Mouse (Mus musculus): ENCODE results near the gene Usp17lb. TPM values are rescaled to one million over a fixed set of nuclear protein-coding genes. Genes with fewer than 3 reads are reported as not detected.
"Not testable (repeated sequence)": the region's sequence is repeated elsewhere in the genome, so short reads cannot be mapped to it uniquely, and the experiment has no call there.

Usp17lb gene
- not detected in 2 replicates for polyA plus RNA-seq (2012; rRNA removed)

DNA sequence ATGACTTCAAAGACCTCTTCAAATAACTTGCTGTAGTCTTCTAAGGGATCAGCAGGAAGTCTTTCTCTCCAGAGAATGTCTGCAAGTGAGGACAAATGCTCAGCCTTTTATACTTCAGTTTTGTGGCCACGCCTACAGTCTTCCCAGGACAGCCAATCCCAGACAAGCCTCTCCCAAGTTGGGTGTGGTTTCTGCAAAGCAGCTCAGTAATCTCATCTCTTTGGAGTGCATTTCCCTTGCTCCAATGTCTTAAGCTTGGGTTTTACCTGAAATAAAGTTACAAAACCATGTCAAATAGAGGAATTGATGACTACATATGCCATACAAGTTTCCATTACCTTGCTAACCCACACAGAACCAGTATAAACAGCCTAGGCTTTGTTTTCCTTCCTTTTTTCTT, at the start of gene Usp17lb:
TSS of gene Usp17lb (minus strand) at position 101 of the 400 bp plus-strand sequence.
- TF ChIP-seq CTCF (IDR thresholded peaks at IDR 0.05; ENCODE audit: borderline replicate concordance, extremely low read depth, insufficient read depth, insufficient read length) = no peak
- TF ChIP-seq POLR2A (IDR thresholded peaks at IDR 0.05; ENCODE audit: borderline replicate concordance, extremely low read depth, insufficient read depth, insufficient read length, poor library complexity, severe bottlenecking) = no peak
- DNase-seq (ENCODE audit: low read depth) = no peak

DNA sequence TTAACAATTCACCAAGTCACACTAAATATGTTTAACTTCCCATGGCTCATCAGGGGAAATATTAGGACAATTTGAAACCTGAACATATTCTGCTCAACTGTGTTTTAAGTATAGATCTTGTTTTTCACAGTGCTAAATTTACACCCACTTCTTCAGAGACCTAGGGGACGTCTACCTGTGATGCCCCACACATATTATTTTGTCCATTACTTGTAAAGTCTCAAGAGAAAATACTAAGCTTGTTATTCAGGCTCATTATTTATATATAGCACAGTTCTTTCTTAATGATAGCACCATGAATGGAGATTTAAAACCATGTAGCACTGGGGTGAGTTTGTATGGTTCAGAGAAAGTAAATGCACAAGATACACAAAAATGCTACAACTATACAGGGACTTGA, 35.3 kb upstream of the Usp17lb start, which contains the start of gene Olfr665:
TSS of gene Olfr665 (plus strand) at position 301 of the 400 bp plus-strand sequence.
- TF ChIP-seq CTCF (IDR thresholded peaks at IDR 0.05; ENCODE audit: borderline replicate concordance, extremely low read depth, insufficient read depth, insufficient read length) (no peak), POLR2A (IDR thresholded peaks at IDR 0.05; ENCODE audit: borderline replicate concordance, extremely low read depth, insufficient read depth, insufficient read length, poor library complexity, severe bottlenecking) (no peak)

DNA sequence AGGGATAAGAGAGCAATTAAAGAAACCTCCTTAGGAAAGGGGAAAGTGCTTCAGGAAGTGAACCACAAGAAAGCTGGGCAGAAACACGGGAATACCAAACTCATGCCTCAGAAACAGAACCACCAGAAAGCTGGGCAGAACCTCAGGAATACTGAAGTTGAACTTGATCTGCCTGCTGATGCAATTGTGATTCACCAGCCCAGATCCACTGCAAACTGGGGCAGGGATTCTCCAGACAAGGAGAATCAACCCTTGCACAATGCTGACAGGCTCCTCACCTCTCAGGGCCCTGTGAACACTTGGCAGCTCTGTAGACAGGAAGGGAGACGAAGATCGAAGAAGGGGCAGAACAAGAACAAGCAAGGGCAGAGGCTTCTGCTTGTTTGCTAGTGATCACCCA, 19.0 kb upstream of the Usp17lb start:
- TF ChIP-seq POLR2A (IDR thresholded peaks at IDR 0.05; ENCODE audit: borderline replicate concordance, extremely low read depth, insufficient read depth, insufficient read length, poor library complexity, severe bottlenecking) (no peak), CTCF (IDR thresholded peaks at IDR 0.05; ENCODE audit: borderline replicate concordance, extremely low read depth, insufficient read depth, insufficient read length) (no peak)

More for the DNA sequence above, 35.3 kb upstream of the Usp17lb start, which contains the start of gene Olfr665:
- no peak for DNase-seq (ENCODE audit: low read depth)

DNA sequence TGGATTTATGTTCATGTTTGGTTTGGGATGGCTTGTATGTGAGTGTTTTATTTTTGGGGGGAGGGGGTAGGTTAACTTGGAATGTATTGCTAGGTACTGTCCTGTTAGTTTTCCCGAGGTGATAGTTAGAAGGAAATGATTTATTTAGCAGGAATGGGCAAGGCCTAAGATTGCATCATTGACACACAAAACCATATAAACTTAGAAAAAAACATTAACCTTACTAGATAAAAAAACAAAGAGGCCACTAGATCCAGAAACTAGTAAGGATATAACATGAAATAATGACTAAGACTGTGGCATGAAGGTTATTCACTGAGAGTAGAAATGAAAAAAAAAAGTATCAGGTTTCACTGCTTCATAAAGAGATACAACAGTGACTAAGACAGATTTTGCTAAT, 15.3 kb upstream of the Usp17lb start:
- no peak for DNase-seq (ENCODE audit: low read depth)
- TF ChIP-seq POLR2A (IDR thresholded peaks at IDR 0.05; ENCODE audit: borderline replicate concordance, extremely low read depth, insufficient read depth, insufficient read length, poor library complexity, severe bottlenecking) (no peak), CTCF (IDR thresholded peaks at IDR 0.05; ENCODE audit: borderline replicate concordance, extremely low read depth, insufficient read depth, insufficient read length) (no peak)

More for the DNA sequence above, 19.0 kb upstream of the Usp17lb start:
- no peak for DNase-seq (ENCODE audit: low read depth)

DNA sequence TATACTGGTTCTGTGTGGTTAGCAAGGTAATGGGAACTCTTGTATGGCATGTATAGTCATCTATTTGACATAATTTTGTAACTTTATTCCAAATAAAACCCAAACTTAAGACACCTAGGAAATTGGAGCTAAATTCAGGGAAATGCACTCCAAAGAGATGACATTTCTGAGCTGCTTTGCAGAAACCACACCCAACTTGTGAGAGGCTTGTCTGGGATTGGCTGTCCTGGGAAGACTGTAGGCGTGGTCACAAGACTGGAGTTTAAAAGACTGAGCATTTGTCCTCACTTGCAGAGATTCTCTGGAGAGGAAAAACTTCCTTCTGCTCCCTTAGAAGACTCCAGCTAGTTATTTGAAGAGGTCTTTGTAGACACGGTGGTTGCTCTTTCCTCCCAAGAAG, 14.3 kb upstream of the Usp17lb start, which contains the start of gene Usp17la:
TSS of gene Usp17la (plus strand) at position 301 of the 400 bp plus-strand sequence.
- DNase-seq (ENCODE audit: low read depth) = not testable (repeated sequence)

DNA sequence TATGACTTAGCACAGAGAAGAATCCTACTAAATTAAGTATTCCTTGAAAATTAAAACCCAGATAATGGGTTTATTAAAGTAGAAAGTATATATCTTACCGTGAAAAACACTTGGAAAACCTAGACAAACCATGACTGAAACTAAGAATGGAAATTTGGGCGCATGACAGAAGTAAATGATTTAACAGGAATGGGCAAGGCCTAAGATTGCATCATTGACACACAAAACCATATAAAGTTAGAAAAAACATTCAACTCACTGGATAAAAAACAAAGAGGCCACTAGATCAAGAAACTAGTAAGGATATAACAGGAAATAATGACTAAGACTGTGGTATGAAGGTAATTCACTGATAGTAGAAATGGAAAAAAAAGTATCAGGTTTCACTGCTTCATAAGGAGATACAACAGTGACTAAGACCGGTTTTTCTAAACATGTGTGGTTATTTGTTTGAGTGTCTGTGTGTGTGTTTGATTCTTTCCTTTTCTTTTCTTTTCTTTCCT, 12.9 kb upstream of the Usp17lb start:
- DNase-seq (ENCODE audit: low read depth) = no peak
- TF ChIP-seq POLR2A (IDR thresholded peaks at IDR 0.05; ENCODE audit: borderline replicate concordance, extremely low read depth, insufficient read depth, insufficient read length, poor library complexity, severe bottlenecking) (no peak), CTCF (IDR thresholded peaks at IDR 0.05; ENCODE audit: borderline replicate concordance, extremely low read depth, insufficient read depth, insufficient read length) (no peak)

DNA sequence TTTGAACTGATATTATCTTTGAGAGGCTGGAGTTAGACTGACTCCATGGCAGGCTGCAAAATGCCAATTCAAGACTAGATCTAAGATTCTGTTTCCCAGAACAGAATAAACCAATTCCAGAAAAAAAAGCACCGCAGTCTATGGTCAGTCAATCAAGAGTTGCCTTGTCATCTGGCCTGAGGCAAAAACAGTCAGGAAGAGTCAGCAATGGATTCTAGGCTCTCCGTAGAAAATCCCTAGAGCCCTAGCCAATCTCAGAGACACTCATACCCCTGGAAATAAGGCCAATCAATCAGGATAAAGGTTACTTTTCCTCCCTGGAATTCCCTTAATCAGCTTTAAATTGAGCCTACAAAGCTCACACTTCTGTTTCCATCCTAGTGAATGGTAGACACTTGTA, 9.1 kb upstream of the Usp17lb start:
- not testable (repeated sequence) for DNase-seq (ENCODE audit: low read depth)

DNA sequence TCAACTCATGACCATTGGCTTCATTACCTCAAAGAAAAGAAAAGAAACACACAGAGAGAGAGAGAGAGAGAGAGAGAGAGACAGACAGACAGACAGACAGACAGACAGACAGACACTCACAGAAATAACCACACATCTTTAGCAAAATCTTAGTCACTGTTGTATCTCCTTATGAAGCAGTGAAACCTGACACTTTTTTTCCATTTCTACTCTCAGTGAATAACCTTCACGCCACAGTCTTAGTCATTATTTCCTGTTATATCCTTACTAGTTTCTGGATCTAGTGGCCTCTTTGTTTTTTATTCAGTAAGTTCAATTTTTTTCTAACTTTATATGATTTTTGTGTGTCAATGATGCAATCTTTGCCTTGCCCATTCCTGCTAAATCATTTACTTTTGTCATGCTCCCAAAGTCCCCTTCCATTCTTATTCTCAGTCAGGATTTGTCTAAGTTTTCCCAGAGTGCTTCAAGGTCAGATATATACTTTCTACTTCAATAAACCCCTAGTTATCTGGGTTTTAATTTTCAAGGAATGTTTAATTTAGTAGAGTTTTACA, 1.4 kb upstream of the Usp17lb start:
- DNase-seq (ENCODE audit: low read depth) = no peak
- TF ChIP-seq CTCF (IDR thresholded peaks at IDR 0.05; ENCODE audit: borderline replicate concordance, extremely low read depth, insufficient read depth, insufficient read length) = no peak
- no peak for TF ChIP-seq POLR2A (IDR thresholded peaks at IDR 0.05; ENCODE audit: borderline replicate concordance, extremely low read depth, insufficient read depth, insufficient read length, poor library complexity, severe bottlenecking)

DNA sequence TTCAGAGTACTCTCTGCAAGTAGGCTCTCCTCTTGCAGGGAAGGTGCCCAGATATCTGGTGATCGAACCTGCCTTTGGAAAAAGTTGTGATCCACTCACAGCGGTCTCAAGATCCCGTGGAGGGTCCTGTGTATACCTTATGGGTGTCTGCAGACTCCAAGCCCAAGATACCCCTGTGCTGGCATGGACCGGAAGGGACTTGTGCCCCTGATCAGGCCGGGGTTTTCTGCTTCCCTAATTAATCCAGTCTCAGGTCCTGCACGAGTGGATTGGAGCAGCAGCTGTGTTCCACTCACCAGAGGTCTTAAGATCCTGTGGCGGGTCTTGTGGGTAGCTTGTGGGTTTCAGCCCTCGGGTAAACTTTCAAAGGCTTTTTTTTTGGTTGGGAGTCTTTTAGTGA, 32.1 kb downstream of the Usp17lb start:
- not testable (repeated sequence) for DNase-seq (ENCODE audit: low read depth)

DNA sequence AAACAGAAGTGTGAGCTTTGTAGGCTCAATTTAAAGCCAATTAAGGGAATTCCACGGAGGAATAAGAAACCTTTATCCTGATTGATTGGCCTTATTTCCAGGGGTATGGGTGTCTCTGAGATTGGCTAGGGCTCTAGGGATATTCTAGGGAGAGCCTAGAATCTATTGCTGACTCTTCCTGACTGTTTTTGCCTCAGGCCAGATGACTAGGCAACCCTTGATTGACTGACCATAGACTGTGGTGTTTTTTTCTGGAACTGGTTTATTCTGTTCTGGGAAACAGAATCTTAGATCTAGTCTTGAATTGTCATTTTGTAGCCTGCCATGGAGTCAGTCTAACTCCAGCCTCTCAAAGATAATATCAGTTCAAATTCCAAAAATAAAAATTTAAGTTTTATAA, 51.6 kb downstream of the Usp17lb start:
- TF ChIP-seq POLR2A (IDR thresholded peaks at IDR 0.05; ENCODE audit: borderline replicate concordance, extremely low read depth, insufficient read depth, insufficient read length, poor library complexity, severe bottlenecking) (no peak), CTCF (IDR thresholded peaks at IDR 0.05; ENCODE audit: borderline replicate concordance, extremely low read depth, insufficient read depth, insufficient read length) (no peak)
- DNase-seq (ENCODE audit: low read depth) = no peak

Other genes starting within 250 kb of the Usp17lb start
- gene Olfr655, start 240.8 kb downstream of the Usp17lb start, polyA plus RNA-seq (2012; rRNA removed) = not detected in 2 replicates
- gene Olfr656, start 228.6 kb downstream of the Usp17lb start, polyA plus RNA-seq (2012; rRNA removed) = not detected in 2 replicates
- not detected in 2 replicates for gene Olfr657, start 217.8 kb downstream of the Usp17lb start, polyA plus RNA-seq (2012; rRNA removed)
- 0.04 and 0.08 TPM in 2 replicates for gene Olfr658, start 195.3 kb downstream of the Usp17lb start, polyA plus RNA-seq (2012; rRNA removed)
- gene Olfr659, start 175.8 kb downstream of the Usp17lb start, polyA plus RNA-seq (2012; rRNA removed) = not detected in 2 replicates
- gene Olfr661, start 156.1 kb downstream of the Usp17lb start, polyA plus RNA-seq (2012; rRNA removed) = not detected in 2 replicates
- gene Usp17le, start 65.1 kb downstream of the Usp17lb start, polyA plus RNA-seq (2012; rRNA removed) = not detected in 2 replicates
- not detected in 2 replicates for gene Usp17la, start 14.4 kb upstream of the Usp17lb start, polyA plus RNA-seq (2012; rRNA removed)
- not detected in 2 replicates for gene Olfr665, start 35.4 kb upstream of the Usp17lb start, polyA plus RNA-seq (2012; rRNA removed)
- not detected in 2 replicates for gene Olfr666, start 53.3 kb upstream of the Usp17lb start, polyA plus RNA-seq (2012; rRNA removed)
- gene Olfr667, start 78.9 kb upstream of the Usp17lb start, polyA plus RNA-seq (2012; rRNA removed) = not detected in 2 replicates
- gene Olfr668, start 85.5 kb upstream of the Usp17lb start, polyA plus RNA-seq (2012; rRNA removed) = not detected in 2 replicates
- not detected in 2 replicates for gene Olfr669, start 91.6 kb upstream of the Usp17lb start, polyA plus RNA-seq (2012; rRNA removed)
- not detected in 2 replicates for gene Olfr670, start 120.0 kb upstream of the Usp17lb start, polyA plus RNA-seq (2012; rRNA removed)
- gene Olfr671, start 136.5 kb upstream of the Usp17lb start, polyA plus RNA-seq (2012; rRNA removed) = not detected in 2 replicates
- not detected in 2 replicates for gene Olfr672, start 159.4 kb upstream of the Usp17lb start, polyA plus RNA-seq (2012; rRNA removed)
- gene Olfr675, start 185.9 kb upstream of the Usp17lb start, polyA plus RNA-seq (2012; rRNA removed) = not detected in 2 replicates
- gene Olfr676, start 190.1 kb upstream of the Usp17lb start, polyA plus RNA-seq (2012; rRNA removed) = not detected in 2 replicates
- gene Olfr677, start 208.8 kb upstream of the Usp17lb start, polyA plus RNA-seq (2012; rRNA removed) = not detected in 2 replicates
- not detected in 2 replicates for gene Olfr678, start 221.9 kb upstream of the Usp17lb start, polyA plus RNA-seq (2012; rRNA removed)
- gene Olfr679, start 238.6 kb upstream of the Usp17lb start, polyA plus RNA-seq (2012; rRNA removed) = not detected in 2 replicates